Mouse (Mus musculus): ENCODE results near the gene Stk10. TPM values are rescaled to one million over a fixed set of nuclear protein-coding genes. Genes with fewer than 3 reads are reported as not detected.
A peak's percentile ranks its signal among the peaks of the same experiment; 100 is the strongest.

The Stk10 gene
- polyA plus RNA-seq, 1 experiment from 2014 or later = 0.80 TPM

- Histone ChIP-seq H3K27ac (ENCODE audit: low read depth, low read length) (no peak overlapping the region), H3K9ac (ENCODE audit: low read length) (no peak overlapping the region), H3K4me3 (ENCODE audit: low read depth, low read length) (no peak overlapping the region), H3K9me3 (replicated peaks; ENCODE audit: control insufficient read depth, low read length) (no peaks in the 10 kb centered on the region), H3K27me3 (replicated peaks; ENCODE audit: control insufficient read depth, insufficient read depth, low read length) (no peaks in the 10 kb centered on the region), H3K4me2 (ENCODE audit: low read length) (no peak overlapping the region), H3K36me3 (ENCODE audit: control insufficient read depth, insufficient read depth, low read length) (no peaks in the 10 kb centered on the region), H3K4me1 (ENCODE audit: control insufficient read depth, insufficient read depth, low read length) (no peaks in the 10 kb centered on the region)
- no peak for DNase-seq (ENCODE audit: low spot score)
- WGBS = 92% methylated on average over 8 of the region's 8 CpGs
- no peak for ATAC-seq
Measured at GRCm38 (mm10) chr11:32589791-32590190, 56.7 kb downstream of the Stk10 start.

DNA sequence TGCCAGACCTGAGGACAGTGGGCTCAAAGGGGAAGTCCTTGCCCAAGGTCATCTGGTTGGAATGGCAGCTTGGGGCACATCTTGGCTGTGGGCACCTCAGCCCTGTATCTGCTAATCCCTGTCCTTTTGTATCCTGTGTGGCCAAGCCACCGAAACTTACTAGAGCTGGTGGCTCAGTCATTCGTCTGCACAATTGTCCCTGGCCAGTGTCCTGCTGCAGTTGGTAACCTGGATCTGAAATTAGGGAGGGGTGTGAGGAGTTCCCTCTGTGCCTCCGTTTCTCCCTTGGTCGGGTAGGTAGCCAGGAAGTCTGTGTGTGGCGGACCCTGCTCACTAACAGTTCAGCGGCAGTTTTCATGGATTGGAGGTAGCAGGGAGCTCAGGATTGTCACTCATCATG, 57.1 kb downstream of the Stk10 start:
- Histone ChIP-seq H3K9me3 (replicated peaks; ENCODE audit: control insufficient read depth, low read length) (no peaks in the 10 kb centered on the region), H3K9ac (ENCODE audit: low read length) (no peak overlapping the region), H3K4me3 (ENCODE audit: low read depth, low read length) (no peak overlapping the region), H3K27ac (ENCODE audit: low read depth, low read length) (no peak overlapping the region), H3K4me1 (ENCODE audit: control insufficient read depth, insufficient read depth, low read length) (no peaks in the 10 kb centered on the region), H3K36me3 (ENCODE audit: control insufficient read depth, insufficient read depth, low read length) (no peaks in the 10 kb centered on the region), H3K27me3 (replicated peaks; ENCODE audit: control insufficient read depth, insufficient read depth, low read length) (no peaks in the 10 kb centered on the region), H3K4me2 (ENCODE audit: low read length) (no peak overlapping the region)
- DNase-seq (ENCODE audit: low spot score) (no peak), ATAC-seq (no peak)
- 89% methylated on average over 6 of the region's 6 CpGs for WGBS

GRCm38 (mm10) chr11:32591921-32592850, 59.1 kb downstream of the Stk10 start:
- DNase-seq (ENCODE audit: low spot score) = peak; percentile 53
- no peaks in the 10 kb centered on the region for H3K27me3 ChIP-seq (replicated peaks; ENCODE audit: control insufficient read depth, insufficient read depth, low read length)
- H3K36me3 ChIP-seq (ENCODE audit: control insufficient read depth, insufficient read depth, low read length) = no peaks in the 10 kb centered on the region
- ATAC-seq = peak; percentile 47; the same call in 1 of the 2 replicates
- H3K4me1 ChIP-seq (ENCODE audit: control insufficient read depth, insufficient read depth, low read length) = no peaks in the 10 kb centered on the region
- H3K4me3 ChIP-seq (ENCODE audit: low read depth, low read length) = no peak overlapping the region
- H3K9me3 ChIP-seq (replicated peaks; ENCODE audit: control insufficient read depth, low read length) = no peaks in the 10 kb centered on the region
- no peak overlapping the region for H3K9ac ChIP-seq (ENCODE audit: low read length)
- 62% methylated on average over 12 of the region's 12 CpGs for WGBS
- H3K27ac ChIP-seq (ENCODE audit: low read depth, low read length) = peak overlapping the region; percentile 58; the same call in 1 of the 2 replicates
- H3K4me2 ChIP-seq (ENCODE audit: low read length) = no peak overlapping the region

- Histone ChIP-seq H3K9ac (ENCODE audit: low read length) (no peak overlapping the region), H3K36me3 (ENCODE audit: control insufficient read depth, insufficient read depth, low read length) (no peaks in the 10 kb centered on the region), H3K4me3 (ENCODE audit: low read depth, low read length) (no peak overlapping the region), H3K4me2 (ENCODE audit: low read length) (no peak overlapping the region), H3K27me3 (replicated peaks; ENCODE audit: control insufficient read depth, insufficient read depth, low read length) (no peaks in the 10 kb centered on the region), H3K4me1 (ENCODE audit: control insufficient read depth, insufficient read depth, low read length) (no peaks in the 10 kb centered on the region), H3K9me3 (replicated peaks; ENCODE audit: control insufficient read depth, low read length) (no peaks in the 10 kb centered on the region), H3K27ac (ENCODE audit: low read depth, low read length) (no peak overlapping the region)
- ATAC-seq = no peak
- no peak for DNase-seq (ENCODE audit: low spot score)
- WGBS = 84% methylated on average over 7 of the region's 7 CpGs
Measured at GRCm38 (mm10) chr11:32593081-32593480, 60.0 kb downstream of the Stk10 start.

- Histone ChIP-seq H3K36me3 (ENCODE audit: control insufficient read depth, insufficient read depth, low read length) (no peaks in the 10 kb centered on the region), H3K9ac (ENCODE audit: low read length) (no peak overlapping the region), H3K4me1 (ENCODE audit: control insufficient read depth, insufficient read depth, low read length) (no peaks in the 10 kb centered on the region), H3K4me3 (ENCODE audit: low read depth, low read length) (no peak overlapping the region), H3K9me3 (replicated peaks; ENCODE audit: control insufficient read depth, low read length) (no peaks in the 10 kb centered on the region), H3K27me3 (replicated peaks; ENCODE audit: control insufficient read depth, insufficient read depth, low read length) (no peaks in the 10 kb centered on the region), H3K4me2 (ENCODE audit: low read length) (no peak overlapping the region), H3K27ac (ENCODE audit: low read depth, low read length) (no peak overlapping the region)
- 96% methylated on average over 4 of the region's 4 CpGs for WGBS
- no peak for ATAC-seq
- DNase-seq (ENCODE audit: low spot score) = no peak
Measured at GRCm38 (mm10) chr11:32594122-32594521, 61.0 kb downstream of the Stk10 start.

DNA sequence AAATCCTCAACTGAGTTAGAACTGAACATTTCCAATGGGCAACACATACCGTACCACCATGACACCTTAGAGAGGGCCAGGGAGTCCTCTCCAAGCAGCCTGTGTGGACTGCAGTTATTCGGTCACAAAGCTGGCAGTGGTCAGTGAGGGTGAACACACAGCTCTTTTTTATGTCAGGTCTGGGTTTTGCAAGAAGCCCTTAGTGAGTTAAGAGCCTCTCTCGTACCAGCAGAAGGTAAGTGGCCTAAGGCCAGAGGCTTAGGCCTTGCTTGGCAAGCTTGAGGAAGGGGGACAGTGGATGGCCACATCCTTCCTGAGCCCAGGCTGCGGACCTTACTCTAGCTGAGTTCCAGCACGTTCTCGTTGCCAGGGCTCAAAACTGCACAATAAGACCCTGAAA, 67.3 kb downstream of the Stk10 start:
- Histone ChIP-seq H3K4me3 (ENCODE audit: low read depth, low read length) (no peak overlapping the region), H3K9me3 (replicated peaks; ENCODE audit: control insufficient read depth, low read length) (no peaks in the 10 kb centered on the region), H3K9ac (ENCODE audit: low read length) (no peak overlapping the region), H3K27ac (ENCODE audit: low read depth, low read length) (no peak overlapping the region), H3K27me3 (replicated peaks; ENCODE audit: control insufficient read depth, insufficient read depth, low read length) (no peaks in the 10 kb centered on the region), H3K36me3 (ENCODE audit: control insufficient read depth, insufficient read depth, low read length) (no peaks in the 10 kb centered on the region), H3K4me1 (ENCODE audit: control insufficient read depth, insufficient read depth, low read length) (peaks cover 8% of the 10 kb centered on the region), H3K4me2 (ENCODE audit: low read length) (no peak overlapping the region)
- ATAC-seq (no peak), DNase-seq (ENCODE audit: low spot score) (no peak)
- WGBS = 93% methylated on average over 6 of the region's 6 CpGs

DNA sequence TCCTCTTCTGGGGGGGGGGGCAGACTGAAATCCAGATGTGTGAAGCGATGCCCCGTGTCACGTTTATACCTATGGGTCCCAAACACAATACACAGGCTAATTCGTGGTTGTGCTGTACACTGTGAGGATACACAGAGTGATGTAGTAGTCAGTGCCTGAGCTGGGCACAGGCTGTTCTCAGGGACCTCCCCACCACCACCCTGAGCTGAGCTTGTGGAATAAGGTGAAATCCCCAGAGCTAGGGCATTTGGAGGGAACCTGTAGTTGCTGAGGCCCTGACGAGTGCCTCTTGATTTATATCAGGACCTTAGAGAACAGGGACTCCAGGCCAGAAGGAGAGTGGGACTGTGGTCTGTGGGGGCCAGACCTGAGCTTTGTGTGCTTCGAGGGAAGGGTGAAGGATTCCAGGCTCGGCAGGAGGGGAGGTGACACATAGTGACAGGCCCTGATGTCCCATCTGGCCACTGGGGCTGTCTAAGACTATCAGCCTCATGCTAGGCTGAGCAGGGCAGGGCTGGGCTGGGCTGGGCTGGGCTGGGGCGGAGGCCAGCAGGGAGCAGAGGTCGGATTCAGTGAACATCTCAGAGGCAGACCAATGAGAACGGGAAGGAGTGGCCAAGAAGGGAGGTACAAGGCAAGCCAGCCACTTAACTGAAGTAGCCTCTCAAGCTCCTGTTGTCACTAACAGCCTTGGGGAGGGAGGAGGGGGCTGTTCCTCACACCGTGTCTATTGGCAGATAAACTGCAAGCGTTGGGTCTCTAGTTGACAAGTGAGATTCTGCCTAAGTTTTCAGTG, 68.6 kb downstream of the Stk10 start:
- no peak for ATAC-seq
- Histone ChIP-seq H3K4me3 (ENCODE audit: low read depth, low read length) (no peak overlapping the region), H3K9me3 (replicated peaks; ENCODE audit: control insufficient read depth, low read length) (no peaks in the 10 kb centered on the region), H3K4me2 (ENCODE audit: low read length) (no peak overlapping the region), H3K36me3 (ENCODE audit: control insufficient read depth, insufficient read depth, low read length) (no peaks in the 10 kb centered on the region), H3K4me1 (ENCODE audit: control insufficient read depth, insufficient read depth, low read length) (peaks cover 8% of the 10 kb centered on the region), H3K9ac (ENCODE audit: low read length) (no peak overlapping the region), H3K27me3 (replicated peaks; ENCODE audit: control insufficient read depth, insufficient read depth, low read length) (no peaks in the 10 kb centered on the region), H3K27ac (ENCODE audit: low read depth, low read length) (no peak overlapping the region)
- 46% methylated on average over 12 of the region's 12 CpGs for WGBS
- no peak for DNase-seq (ENCODE audit: low spot score)

GRCm38 (mm10) chr11:32604663-32605062, 71.6 kb downstream of the Stk10 start:
- peak; percentile 36 for ATAC-seq
- Histone ChIP-seq H3K27me3 (replicated peaks; ENCODE audit: control insufficient read depth, insufficient read depth, low read length) (no peaks in the 10 kb centered on the region), H3K4me1 (ENCODE audit: control insufficient read depth, insufficient read depth, low read length) (peaks cover 8% of the 10 kb centered on the region), H3K27ac (ENCODE audit: low read depth, low read length) (peak overlapping the region; percentile 68; the same call in 1 of the 2 replicates), H3K4me2 (ENCODE audit: low read length) (no peak overlapping the region), H3K9ac (ENCODE audit: low read length) (no peak overlapping the region), H3K36me3 (ENCODE audit: control insufficient read depth, insufficient read depth, low read length) (no peaks in the 10 kb centered on the region), H3K9me3 (replicated peaks; ENCODE audit: control insufficient read depth, low read length) (no peaks in the 10 kb centered on the region), H3K4me3 (ENCODE audit: low read depth, low read length) (no peak overlapping the region)
- WGBS = 51% methylated on average over 4 of the region's 4 CpGs
- no peak for DNase-seq (ENCODE audit: low spot score)
